Mouse (Mus musculus) liver, embryonic 14.5 days (tissue): ENCODE measurements at regions not wholly inside any gene's neighbourhood (a gene's known extent, or its start where the extent isn't known, plus 50 kb on each side); places are given as distances from the start of the nearest gene placed in this dataset.

Source experiments
- ATAC-seq: fragments of 200-750 bp; cut with Nextera tagmentation; 2 replicates; pipeline ENCODE4 v1.8.0; 2017; ENCODE audit warnings: moderate number of reproducible peaks, mild to moderate bottlenecking, moderate library complexity; ENCODE audit not compliant: insufficient read depth
- DNase-seq, 3 experiments: peaks; one replicate each; pipeline ENCODE4 v3.0.0-alpha.2; 2012 to 2013; ENCODE audit warnings: low read depth in 3 of 3, low spot score in 3 of 3
- H3K27ac ChIP-seq: fragments of 300-500 bp; sonication (generic); 2 replicates; pipeline ENCODE4 v1.5.1; 2014; ENCODE audit warnings: moderate library complexity, mild to moderate bottlenecking, control low read depth, inconsistent platforms
- H3K27me3 ChIP-seq: fragments of 300-500 bp; sonication (generic); 2 replicates; pipeline ENCODE4 v1.6.1; 2014; ENCODE audit warnings: mild to moderate bottlenecking, low read length, moderate library complexity; ENCODE audit not compliant: control insufficient read depth, insufficient read depth
- H3K36me3 ChIP-seq: fragments of 300-500 bp; sonication (generic); replicated peaks from 2 replicates; pipeline ENCODE4 v1.6.1; 2014; ENCODE audit warnings: low read depth; ENCODE audit not compliant: control insufficient read depth, insufficient read depth
- H3K4me1 ChIP-seq, 2 experiments: fragments of 200-500 bp in 1 of 2; fragments of 300-500 bp in 1 of 2; sonication (generic) in 1 of 2; replicated peaks; 2 replicates each; pipeline ENCODE4 v1.6.1; 2012 to 2014; ENCODE audit warnings: antibody characterized with exemption in 1 of 2, inconsistent platforms in 1 of 2, low read length in 1 of 2; ENCODE audit not compliant: control insufficient read depth in 2 of 2, insufficient read depth in 2 of 2
- H3K4me2 ChIP-seq: fragments of 300-500 bp; sonication (generic); 2 replicates; pipeline ENCODE4 v1.6.1; 2014; ENCODE audit warnings: low read depth, mild to moderate bottlenecking, control low read depth, moderate library complexity
- H3K4me3 ChIP-seq, 2 experiments: fragments of 200-500 bp in 1 of 2; fragments of 300-500 bp in 1 of 2; sonication (generic) in 1 of 2; 2 replicates each; pipeline ENCODE4 v1.5.1; 2012 to 2014; ENCODE audit warnings: low read depth in 2 of 2, low read length in 2 of 2, mild to moderate bottlenecking in 2 of 2, control low read depth in 1 of 2, inconsistent platforms in 1 of 2, moderate library complexity in 1 of 2; ENCODE audit not compliant: insufficient read depth in 1 of 2
- H3K9ac ChIP-seq: fragments of 300-500 bp; sonication (generic); replicated peaks from 2 replicates; pipeline ENCODE4 v1.6.1; 2014; ENCODE audit warnings: mild to moderate bottlenecking, control low read depth, moderate library complexity
- H3K9me3 ChIP-seq: fragments of 300-500 bp; sonication (generic); 2 replicates; pipeline ENCODE4 v1.6.1; 2016; ENCODE audit warnings: low read length, mixed read lengths; ENCODE audit not compliant: control insufficient read depth
- CTCF ChIP-seq: IDR thresholded peaks from 2 replicates; pipeline ENCODE4 v1.5.1; 2016; ENCODE audit warnings: antibody characterized with exemption, low read depth, control low read depth
- EP300 ChIP-seq: IDR thresholded peaks from 2 replicates; pipeline ENCODE4 v1.6.1; 2016; ENCODE audit warnings: antibody characterized with exemption, low read depth
- WGBS: fragments of 180-500 bp; shearing (Covaris S2); extraction: QIAGEN DNeasy Blood & Tissue Kit; methylation state at CpG from one replicate; pipeline ENCODE4 v1.1.7; 2014; ENCODE audit not compliant: insufficient replicate concordance; 5-methylcytosine and 5-hydroxymethylcytosine counted together

DNA sequence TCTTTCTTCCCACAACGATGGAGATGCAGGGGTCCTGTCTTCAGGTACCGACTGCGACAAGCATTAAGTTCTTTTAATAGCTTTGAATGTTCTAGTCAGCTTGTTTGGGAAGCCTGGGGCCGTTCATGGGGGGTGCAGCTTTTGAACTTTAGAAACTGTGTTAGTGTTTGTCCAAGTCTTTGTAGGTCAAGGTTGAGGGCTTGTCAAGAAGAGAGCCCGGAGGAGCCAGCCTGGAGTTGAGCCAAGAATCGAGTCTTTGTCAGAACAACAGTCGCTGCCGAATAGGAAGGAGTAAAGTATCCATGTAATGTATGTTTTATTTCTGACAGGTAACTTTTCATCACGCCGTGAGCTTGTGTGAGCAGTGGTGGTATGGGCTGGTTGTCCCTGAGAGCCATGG, 75.0 kb upstream of the Ccn6 start:
- ATAC-seq (no peak), DNase-seq (no peak)
- no peaks in the 10 kb centered on the region for H3K27me3 ChIP-seq
- H3K4me2 ChIP-seq, result no peak overlapping the region
- H3K4me1 ChIP-seq, result no peaks in the 10 kb centered on the region
- 63% methylated on average over 10 of the region's 10 CpGs for WGBS
- no peak overlapping the region for H3K9ac ChIP-seq
- no peak for TF ChIP-seq CTCF
- no peak for TF ChIP-seq EP300
- H3K27ac ChIP-seq, result no peak overlapping the region
- H3K9me3 ChIP-seq, result no peaks in the 10 kb centered on the region
- no peaks in the 10 kb centered on the region for H3K36me3 ChIP-seq
- no peak overlapping the region for H3K4me3 ChIP-seq

DNA sequence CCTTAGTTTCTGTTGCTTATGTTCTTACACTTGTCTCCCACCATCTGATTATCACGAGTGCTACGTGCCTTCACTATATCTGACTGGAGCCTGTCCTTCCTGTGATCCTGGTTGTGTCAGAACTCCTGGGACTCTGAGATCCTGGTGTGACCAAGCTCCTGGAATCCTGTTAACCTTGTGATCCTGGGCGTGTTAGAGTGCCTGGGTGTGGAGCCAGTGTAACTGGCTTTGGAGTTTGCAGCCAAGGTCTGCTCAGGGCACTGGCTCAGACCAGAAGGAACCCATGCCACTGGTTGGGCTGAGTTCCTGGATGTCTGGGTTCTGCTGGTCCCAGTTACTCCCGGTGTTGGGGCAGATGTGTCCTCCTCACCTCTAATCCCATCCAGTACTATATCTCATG, 74.0 kb upstream of the Ccn6 start:
- no peak overlapping the region for H3K27ac ChIP-seq
- 43% methylated on average over 4 of the region's 4 CpGs for WGBS
- no peaks in the 10 kb centered on the region for H3K9me3 ChIP-seq
- H3K27me3 ChIP-seq, result no peaks in the 10 kb centered on the region
- no peaks in the 10 kb centered on the region for H3K36me3 ChIP-seq
- no peak overlapping the region for H3K4me2 ChIP-seq
- no peaks in the 10 kb centered on the region for H3K4me1 ChIP-seq
- no peak overlapping the region for H3K9ac ChIP-seq
- no peak overlapping the region for H3K4me3 ChIP-seq
- DNase-seq, result no peak
- no peak for TF ChIP-seq CTCF
- no peak for TF ChIP-seq EP300
- no peak for ATAC-seq

DNA sequence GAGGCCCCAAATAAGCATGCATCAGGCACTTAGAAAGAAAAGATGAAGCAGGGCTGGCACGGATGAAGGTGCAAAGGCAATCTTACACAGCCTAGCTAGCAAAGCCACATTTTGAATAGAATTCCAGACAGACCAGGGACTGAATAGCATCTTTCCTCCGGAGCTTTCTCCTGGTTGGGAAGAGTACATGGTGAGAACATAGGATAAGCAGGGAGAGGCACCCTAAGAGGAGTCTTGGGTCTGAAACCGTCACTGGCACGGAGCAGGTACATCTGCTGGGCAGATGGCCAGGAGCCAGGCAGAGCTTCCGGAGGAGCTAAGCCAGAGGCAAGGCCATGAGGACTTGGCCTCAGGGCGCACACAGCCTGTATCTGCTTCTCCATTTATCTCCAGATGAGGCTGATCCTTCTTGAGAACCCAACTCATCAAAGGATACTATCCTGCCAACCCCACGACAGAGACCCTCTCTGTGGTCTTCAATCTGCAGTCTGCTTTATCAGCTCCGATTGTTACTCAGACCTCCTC, 70.4 kb upstream of the Ccn6 start:
- WGBS, result 63% methylated on average over 8 of the region's 8 CpGs
- H3K36me3 ChIP-seq, result no peaks in the 10 kb centered on the region
- no peak overlapping the region for H3K27ac ChIP-seq
- no peak overlapping the region for H3K4me3 ChIP-seq
- no peak for DNase-seq
- peaks cover 3 to 10% of the 10 kb centered on the region in 2 experiments; a peak in 3 of 4 replicates for H3K4me1 ChIP-seq
- no peak overlapping the region for H3K4me2 ChIP-seq
- no peak overlapping the region for H3K9ac ChIP-seq
- no peak for ATAC-seq
- H3K9me3 ChIP-seq, result no peaks in the 10 kb centered on the region
- no peaks in the 10 kb centered on the region for H3K27me3 ChIP-seq
- TF ChIP-seq CTCF (no peak), EP300 (no peak)

DNA sequence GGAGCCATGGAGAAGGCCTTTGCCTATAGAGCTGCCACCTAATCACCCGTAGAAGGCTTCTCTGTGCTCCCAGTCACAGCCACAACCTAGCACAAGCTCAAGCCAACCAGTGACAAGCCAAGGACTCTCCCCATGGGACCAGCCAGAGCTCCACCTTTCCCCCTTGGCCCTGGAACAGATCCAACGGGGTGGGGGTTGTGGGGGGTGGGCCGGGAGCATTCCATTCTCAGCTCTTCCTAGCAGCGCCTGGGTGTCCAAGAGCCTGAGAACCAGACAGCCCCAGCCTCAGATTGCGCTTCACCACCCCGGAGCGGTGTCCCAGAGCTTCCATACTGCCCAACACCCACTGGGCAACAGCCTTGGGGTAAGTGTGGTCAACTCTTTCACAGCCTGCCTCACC, 69.6 kb upstream of the Ccn6 start:
- no peak overlapping the region for H3K27ac ChIP-seq
- 67% methylated on average over 7 of the region's 7 CpGs for WGBS
- no peak overlapping the region for H3K4me2 ChIP-seq
- no peak overlapping the region for H3K9ac ChIP-seq
- no peaks in the 10 kb centered on the region for H3K27me3 ChIP-seq
- ATAC-seq (no peak), DNase-seq (no peak)
- peaks cover 3 to 10% of the 10 kb centered on the region in 2 experiments; a peak in 3 of 4 replicates for H3K4me1 ChIP-seq
- no peak overlapping the region for H3K4me3 ChIP-seq
- H3K9me3 ChIP-seq, result no peaks in the 10 kb centered on the region
- no peaks in the 10 kb centered on the region for H3K36me3 ChIP-seq
- TF ChIP-seq EP300, result no peak
- TF ChIP-seq CTCF, result no peak

DNA sequence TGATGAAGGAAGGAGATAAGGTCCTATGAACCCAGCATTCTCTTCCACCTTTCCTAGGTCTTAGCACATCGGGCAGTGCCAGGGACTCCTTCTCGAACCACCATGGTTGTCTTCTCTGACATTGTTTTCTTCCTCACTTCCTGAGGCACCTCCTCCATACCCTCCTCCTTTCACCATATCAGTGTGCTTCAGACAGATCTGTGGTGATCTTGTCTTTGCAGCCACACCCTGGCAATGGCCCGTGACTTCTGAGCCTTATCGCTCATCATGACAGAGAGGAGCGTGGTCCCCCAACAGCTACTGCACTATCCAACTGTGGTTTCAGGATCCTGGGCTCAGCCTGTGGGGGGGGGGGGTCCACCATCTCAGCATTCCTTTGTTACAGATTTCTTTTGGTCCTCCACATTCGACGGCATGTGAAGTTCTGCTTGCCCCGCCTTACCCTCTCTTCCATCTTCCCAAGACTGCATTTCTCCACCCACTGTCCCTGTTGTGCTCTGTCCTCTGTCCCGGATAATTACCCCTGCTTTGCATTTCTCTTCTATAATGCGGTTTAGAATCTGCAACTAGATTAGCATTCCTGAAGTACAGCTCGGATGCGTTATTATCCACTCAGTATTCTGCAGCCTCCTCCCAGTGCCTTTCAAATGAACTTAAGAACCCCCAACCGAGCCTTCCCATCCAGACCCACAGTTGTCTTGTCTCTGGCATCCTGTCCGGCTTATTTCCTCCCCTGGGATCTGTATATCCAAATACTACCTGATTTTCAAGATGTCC, 67.2 kb upstream of the Ccn6 start:
- Histone ChIP-seq H3K4me3 (no peak overlapping the region), H3K9ac (no peak overlapping the region)

More for the DNA sequence above, 67.2 kb upstream of the Ccn6 start:
- peak; percentile 70 for ATAC-seq
- Histone ChIP-seq H3K4me1 (peaks cover 3 to 10% of the 10 kb centered on the region in 2 experiments; a peak in 3 of 4 replicates), H3K9me3 (no peaks in the 10 kb centered on the region), H3K36me3 (no peaks in the 10 kb centered on the region), H3K27me3 (no peaks in the 10 kb centered on the region), H3K4me2 (no peak overlapping the region), H3K27ac (no peak overlapping the region)
- 42% methylated on average over 14 of the region's 14 CpGs for WGBS
- DNase-seq, result peak in 2 of 3 experiments; percentile 2 to 9
- TF ChIP-seq CTCF, result no peak
- peak; percentile 28; the same call in 1 of the 2 replicates for TF ChIP-seq EP300
